Mouse (Mus musculus) E14TG2a.4 (cell line): ENCODE results near the gene P2rx5.

Experiments
- CTCF ChIP-seq: conservative IDR thresholded peaks from 2 replicates; pipeline ENCODE4 v1.5.1; 2014; ENCODE audit warnings: low read length
- NANOG ChIP-seq: IDR thresholded peaks from 2 replicates; pipeline ENCODE4 v1.6.1; 2014; ENCODE audit warnings: borderline replicate concordance, low read length, mixed read lengths
- POU5F1 ChIP-seq: IDR thresholded peaks from 2 replicates; pipeline ENCODE4 v1.6.1; 2014; ENCODE audit warnings: low read length, borderline replicate concordance

DNA sequence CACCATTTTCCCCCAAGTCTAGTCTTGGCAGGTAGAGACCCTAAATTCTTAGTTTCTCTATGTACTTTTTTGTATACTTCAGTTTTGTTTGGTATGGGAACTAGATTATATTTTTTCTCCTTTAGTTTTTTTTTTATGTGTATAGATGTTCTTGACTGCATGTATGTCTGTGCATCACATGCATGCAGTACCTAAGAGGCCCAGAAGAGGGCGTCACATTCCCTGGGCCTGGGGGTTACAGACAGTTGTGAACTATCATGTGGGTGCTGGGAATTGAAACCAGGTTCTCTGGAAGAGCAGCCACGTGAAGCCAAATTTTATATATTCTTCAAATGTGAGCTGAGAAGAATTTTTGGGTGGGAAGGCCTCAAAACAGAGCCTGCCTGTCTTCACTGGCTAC, 59.5 kb downstream of the P2rx5 start:
- TF ChIP-seq CTCF (peak; percentile 50), POU5F1 (no peak), NANOG (no peak)
